Mouse (Mus musculus): ENCODE measurements around the gene 2410004B18Rik.
"Not testable (repeated sequence)": the region's sequence is repeated elsewhere in the genome, so short reads cannot be mapped to it uniquely, and the experiment has no call there.

2410004B18Rik gene

DNA sequence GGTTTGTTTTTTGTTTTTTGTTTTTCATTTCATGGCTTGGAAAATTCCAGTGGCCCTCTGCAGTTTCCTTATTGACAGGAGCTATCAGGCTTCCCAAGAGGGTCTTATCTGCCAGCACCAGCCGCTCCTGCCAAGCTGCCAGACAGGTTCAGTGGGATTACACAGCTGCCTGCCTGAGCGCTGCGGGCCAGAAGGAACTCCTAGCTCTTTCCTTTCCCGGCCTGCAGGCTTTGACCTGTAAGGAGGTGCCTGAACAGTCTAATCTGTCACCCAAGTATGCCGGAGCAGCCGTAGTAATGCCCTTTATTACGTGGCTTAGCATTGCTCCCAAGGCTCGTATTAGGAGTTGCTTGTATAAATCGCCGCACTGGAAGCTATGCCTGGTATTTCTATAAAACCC is 26.7 kb downstream of the 2410004B18Rik start:
- no peak for DNase-seq (ENCODE audit: low read depth, low spot score)

DNA sequence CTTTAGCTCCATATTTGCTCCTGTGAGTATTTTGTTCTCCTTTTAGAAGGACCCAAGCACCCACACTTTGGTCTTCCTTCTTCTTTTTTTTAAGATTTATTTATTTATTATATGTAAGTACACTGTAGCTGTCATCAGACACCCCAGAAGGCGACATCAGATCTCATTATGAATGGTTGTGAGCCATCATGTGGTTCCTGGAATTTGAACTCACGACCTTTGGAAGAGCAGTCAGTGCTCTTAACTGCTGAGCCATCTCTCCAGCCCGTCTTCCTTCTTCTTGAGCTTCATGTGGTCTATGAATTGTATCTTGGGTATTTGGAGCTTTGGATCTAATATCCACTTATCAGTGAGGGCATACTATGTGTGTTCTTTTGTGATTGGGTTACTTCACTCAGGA is 27.8 kb downstream of the 2410004B18Rik start:
- not testable (repeated sequence) for DNase-seq (ENCODE audit: low read depth, low spot score)

DNA sequence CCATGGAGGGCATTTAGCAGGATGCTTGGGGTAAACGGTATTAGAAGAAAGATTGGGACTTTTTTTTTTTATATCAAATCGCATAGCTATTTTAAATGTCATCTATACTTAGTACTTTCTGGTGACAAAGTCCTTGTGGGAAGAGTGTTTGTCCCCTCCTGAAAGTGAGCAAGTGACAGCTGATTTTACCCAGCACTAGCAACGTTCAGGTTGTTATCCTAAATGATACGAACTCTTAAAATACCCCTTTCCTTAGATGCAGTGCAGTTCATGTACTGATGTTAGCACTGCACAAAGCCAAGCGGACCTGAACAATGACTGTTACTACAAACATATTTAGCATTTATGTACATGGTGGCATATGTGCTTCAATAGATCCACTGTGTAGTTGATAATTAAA is 29.0 kb downstream of the 2410004B18Rik start:
- DNase-seq (ENCODE audit: low read depth, low spot score), result no peak

DNA sequence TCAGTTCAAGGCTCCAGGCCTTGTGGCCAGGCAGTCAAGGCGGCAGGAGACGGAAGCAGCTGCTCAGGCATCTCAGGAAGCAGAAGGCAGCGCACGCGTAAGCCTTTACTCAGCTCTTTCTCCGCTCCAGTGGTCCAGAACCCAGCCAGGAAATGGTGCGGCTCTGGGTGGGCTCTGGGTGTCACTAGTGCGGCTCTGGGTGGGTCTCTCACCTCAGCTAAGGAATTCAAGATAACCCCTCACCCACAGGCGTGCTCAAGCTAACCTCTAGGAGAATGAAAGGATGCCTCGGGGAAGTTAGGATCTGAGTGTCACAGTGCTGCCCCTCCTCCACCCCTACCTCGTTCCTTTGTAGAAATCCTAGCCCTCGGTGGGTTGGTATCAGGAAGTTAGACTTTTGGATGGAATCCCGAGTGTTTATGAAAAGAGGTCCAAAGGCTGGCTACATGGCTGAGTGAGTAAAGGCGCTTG is 31.3 kb downstream of the 2410004B18Rik start:
- no peak for DNase-seq (ENCODE audit: low read depth, low spot score)

DNA sequence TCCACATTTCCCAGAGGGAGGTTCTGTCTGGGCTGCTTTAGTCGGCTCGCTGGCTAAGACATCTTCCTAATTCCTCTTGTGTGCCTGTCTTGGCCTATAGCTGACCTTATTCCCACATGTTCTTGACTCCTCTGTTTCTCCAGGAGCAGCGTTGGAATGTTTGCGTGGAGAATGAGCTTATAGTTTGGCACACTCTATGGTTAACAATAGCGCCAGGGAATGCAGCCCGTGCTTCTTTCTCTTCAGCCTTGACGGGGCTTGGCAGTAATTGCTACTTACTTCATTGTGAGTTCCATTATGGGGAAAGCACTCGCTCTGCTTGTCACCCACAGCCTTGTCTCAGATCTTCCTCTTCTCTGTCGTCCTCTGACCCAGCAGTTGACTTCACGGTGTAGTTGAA is 33.7 kb downstream of the 2410004B18Rik start:
- no peak for DNase-seq (ENCODE audit: low read depth, low spot score)

DNA sequence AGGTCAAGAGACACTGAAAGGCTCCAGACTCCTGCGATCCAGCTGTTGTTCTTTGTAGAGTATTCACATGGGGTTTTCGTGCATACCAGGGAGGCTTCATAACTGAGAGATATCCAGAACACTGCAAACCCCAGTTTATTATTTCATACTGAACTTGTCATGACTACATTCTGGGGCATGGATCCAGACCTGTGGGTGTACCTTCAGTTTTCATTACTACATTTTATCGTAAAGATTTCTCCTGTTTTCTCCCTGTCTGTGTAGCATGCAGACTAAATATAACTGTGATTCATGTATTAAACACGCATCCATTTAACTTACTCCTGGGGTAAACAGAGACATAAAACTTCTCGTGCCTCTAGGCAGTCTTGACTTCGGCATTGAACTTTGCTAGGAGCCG is 37.2 kb downstream of the 2410004B18Rik start:
- peak; percentile 68 for DNase-seq (ENCODE audit: low read depth, low spot score)

DNA sequence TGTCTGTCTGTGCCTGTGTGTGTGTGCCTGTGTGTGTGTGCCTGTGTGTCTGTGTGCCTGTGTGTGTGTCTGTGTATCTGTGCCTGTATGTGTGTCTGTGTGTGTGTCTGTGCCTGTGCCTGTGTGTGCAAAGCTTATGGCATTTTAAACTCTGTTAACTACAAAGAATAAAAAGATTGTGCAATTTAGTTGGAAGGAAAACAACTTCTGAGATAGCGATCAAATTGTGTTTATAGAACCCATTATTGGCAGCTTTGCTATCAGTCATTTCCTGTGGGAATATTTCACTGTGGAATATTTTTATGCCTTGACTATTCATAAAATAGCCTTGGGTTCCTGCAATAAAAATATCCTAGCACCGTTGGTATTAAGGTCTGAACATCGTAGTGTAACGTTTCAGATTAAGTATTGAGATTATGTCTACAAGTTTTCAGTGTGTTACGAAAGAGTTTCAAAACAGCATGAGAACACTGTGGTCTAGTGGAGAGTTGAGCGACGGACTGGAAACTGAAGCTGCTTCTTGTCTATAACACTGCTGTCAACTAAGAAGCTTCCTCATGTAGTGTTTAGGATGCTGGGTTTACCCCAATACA is 47.6 kb downstream of the 2410004B18Rik start:
- peak; percentile 13 for DNase-seq (ENCODE audit: low read depth, low spot score)

DNA sequence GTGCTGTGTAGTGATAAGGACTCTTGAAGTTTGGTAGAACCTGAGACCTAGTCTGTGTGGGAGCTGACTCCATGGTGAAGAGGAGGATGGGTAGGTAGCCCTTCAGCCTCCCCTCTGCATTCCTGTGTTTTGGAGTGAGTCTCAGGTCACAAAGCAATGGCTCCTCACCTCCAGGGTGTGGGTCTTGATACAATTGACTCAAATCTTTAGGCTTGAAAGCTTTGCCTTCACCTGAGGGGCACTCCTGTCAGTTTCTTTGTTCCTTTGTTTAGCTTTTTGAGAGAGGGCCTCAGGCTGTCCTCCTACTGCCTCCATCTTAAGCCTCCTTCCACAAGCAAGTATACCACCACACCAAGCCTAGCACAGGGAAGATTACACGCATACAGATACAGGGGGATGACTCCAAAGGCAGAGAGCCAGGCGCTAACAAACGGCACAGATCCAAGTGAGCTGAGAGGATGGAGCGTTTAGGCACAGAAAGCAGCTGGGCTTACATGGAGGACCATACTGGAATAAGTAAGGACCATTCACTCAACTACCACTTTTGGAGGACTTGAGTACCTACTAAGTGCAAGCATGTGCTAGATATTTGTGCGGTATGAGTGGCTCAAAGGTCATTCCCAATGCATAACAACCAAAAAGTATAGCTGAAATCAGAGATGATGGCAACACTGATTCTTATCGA is 48.6 kb downstream of the 2410004B18Rik start:
- DNase-seq (ENCODE audit: low read depth, low spot score), result no peak

DNA sequence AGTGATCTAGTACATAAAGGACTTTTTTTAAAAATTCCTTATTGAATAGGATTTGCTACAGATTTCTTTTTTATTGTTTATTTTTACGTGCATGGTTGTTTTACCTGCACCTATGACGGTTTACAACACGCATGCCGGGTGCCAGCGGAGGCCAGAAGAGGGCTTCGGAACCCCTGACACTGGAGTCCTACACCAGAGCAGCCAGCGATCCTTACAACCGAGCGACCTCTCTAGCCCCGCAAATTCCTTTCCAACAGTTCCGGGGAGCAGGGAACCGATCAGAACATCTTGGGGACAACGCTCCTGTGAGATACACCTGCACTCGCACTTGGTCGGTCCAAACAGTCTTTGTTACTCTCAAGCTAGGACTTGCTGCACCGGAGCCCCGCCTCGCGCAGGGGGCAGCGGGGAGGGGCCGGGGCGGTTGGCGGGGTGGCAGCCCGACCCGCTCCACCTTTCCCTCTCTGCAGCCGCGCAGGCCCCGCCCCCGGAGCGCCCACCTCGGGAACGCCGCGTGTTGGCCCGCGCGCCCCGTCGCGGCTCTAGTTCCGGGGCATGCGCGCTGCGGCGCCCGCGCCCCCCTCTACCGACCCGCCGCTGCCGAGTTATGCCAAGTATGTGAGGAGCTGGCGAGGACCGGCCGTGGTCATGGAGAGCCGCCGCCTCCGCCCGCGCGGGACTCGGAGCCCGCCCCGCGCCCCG is 49.6 kb downstream of the 2410004B18Rik start, which contains the start of gene Syde2:
Gene Syde2 (plus strand): TSS at position 603 of the 702 bp plus-strand sequence.
- DNase-seq (ENCODE audit: low read depth, low spot score), result peak; percentile 33

DNA sequence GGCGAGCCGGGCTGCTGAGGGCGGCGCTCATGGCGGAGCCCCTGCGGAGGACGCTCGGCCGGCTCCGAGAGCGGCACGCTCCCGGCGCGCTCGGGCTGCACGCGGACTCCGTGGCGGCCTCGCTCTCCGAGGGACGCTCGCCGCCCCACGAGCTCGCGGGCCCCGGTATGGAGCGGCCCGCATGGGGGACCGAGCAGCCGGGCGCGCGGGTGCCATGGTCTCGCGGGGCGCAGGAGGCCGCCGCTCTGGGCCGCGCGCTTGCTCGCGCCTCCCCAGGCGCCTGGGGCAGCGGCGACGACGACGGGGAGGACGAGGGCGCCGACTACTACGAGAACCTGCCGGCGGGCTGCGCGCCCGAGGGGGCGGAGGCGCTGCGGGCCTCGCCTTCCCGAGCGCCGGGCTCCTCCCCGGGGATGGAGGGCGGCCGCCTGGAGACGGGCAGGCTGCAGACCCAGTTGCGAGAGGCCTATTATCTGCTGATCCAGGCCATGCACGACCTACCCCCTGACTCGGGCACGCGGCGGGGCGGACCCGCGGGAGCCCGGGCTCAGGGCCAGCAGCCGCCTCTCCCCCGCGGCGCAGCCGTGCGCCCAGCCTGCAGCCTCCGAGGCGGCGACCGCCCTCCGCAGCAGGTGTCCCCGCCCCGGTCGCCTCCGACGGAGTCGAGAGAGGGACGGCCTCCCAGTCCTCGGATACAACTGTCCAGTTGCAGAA is 50.3 kb downstream of the 2410004B18Rik start:
- DNase-seq (ENCODE audit: low read depth, low spot score), result peak; percentile 50

DNA sequence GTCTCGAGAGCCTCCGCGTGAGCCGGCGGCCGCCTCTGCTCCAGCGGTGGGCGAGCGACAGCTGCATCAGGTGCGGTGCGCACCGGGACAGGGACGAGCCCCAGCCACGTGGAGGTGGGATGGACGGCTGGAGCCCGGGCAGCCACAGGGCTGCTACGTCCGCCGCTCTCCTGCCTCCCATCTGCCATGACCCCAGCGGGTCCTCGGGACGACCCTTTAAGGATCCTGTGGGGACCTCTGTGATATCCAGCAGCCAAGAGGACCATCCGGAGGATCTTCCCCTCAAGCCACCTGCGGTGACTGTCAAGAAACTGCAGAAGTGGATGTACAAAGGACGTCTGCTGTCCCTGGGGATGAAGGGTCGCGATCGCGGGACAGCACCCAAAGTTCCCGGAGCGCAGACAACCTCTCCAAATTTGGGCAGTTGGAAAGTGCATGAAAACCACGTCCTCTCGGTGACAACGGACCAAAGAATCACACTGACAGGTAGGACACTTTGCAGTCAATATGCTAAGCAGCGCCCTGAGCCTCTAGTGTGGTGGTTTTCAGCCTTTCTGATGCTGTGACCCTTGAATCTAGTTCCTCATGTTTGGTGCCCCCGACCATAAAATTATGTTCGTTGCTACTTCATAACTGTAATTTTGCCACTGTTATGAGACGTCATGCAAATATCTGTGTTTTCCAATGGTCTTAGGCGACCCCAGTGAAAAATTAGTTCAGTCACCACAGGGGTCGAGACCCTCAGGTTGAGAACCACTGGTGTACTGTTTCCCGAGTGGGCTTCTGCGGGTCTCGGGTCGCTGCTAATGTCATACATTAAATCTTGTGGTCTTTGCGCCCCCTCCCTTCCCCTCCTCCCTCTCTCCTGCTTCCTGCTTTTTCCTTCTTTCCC is 51.1 kb downstream of the 2410004B18Rik start:
- DNase-seq (ENCODE audit: low read depth, low spot score), result peak; percentile 10

DNA sequence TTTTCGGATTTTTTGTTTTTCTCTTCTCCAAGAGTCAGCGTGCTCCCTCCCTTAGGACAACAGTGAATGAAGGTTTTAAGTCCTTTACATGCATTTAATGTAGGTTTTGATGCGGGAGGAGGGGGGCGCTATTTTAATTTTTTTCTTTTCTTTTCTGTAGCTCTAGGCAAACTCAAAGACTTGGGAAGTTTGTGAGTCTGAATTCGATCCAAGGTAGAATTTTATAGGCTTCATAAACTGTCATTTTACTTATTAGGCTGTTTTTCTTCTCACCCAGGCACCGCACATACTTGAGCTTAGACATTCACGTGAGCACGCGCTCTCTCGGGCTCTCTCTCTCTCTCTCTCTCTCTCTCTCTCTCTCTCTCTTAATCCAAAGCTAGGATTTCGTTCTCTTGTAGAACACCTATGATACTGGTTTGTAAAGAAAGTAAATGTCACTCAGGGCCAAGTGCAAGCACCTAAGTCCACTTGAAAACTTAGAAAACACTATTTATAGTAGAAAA is 51.8 kb downstream of the 2410004B18Rik start:
- DNase-seq (ENCODE audit: low read depth, low spot score), result peak; percentile 32

DNA sequence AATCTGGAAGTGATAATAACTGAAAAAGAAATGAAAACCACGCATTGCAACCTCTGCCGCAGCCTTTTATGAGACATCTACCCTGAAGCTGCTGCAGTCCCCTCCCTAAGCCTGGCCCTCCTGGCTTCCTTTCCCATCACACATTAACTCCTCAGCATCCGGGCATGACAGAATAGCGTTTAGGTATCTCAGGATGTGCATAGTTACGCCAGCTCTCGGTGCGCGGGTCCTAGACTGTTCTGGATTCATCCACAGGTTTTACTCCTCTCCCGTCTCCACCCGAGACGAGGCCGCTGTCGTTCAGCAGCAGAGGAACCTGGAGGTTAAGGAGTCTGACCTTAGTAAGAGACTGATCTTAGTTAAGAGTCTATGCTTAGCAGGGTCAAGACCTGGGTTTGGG is 53.3 kb downstream of the 2410004B18Rik start:
- no peak for DNase-seq (ENCODE audit: low read depth, low spot score)

DNA sequence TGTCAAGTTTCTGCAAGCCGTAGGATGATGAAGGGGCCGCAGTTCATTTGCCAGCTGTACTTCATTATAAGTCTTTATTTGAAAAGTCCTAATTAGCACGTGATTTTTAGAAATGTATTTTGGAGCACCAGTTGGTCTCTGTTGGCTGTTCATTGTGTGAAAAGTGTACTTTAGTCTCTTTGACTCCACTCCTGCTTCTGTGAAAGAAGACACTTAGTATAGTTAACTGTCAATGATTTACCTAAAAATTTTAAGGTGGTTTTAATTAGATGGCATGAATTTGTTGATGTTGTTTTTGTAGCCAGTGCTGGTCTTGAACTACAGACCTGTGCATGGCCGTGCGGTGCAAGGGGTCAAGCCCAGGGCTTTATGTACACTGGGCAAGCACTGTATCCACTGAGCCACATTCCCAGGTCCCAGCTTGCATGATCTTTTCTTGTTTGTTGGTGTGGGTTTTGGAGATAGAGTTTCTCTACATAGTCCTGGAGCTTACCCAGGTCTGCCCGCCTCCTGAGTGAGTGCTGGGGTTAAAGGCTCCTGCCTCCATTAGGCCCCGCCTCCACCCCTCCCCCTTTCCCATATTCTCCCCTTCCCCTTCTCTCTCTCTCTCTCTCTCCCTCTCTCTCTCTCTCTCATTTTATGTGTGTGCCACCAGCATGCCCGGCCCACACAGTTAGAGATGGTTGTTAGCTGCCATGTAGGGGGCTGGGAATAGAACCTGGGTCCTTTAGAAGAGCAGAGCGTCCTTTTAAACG is 54.3 kb downstream of the 2410004B18Rik start:
- no peak for DNase-seq (ENCODE audit: low read depth, low spot score)

DNA sequence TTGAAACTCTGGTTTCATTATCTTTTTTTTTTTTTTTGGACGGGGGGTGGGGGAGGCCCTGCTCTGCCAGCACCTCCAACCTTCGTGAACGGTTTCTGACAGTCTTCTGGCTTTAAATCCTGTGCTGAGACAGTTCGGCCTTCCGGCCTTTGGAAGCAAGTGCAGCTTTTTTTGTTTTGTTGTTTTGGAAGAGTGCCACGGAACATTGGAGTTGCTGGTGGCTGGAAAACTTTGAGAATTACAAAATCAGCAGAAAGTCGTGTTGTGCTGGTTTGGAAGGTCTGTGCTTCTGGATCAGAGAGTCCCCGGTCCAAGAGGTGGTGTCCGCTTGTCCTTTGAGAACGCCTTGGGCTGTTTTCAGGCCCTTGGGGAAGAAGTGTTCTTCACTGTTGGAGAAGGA is 55.0 kb downstream of the 2410004B18Rik start:
- peak; percentile 5 for DNase-seq (ENCODE audit: low read depth, low spot score)

DNA sequence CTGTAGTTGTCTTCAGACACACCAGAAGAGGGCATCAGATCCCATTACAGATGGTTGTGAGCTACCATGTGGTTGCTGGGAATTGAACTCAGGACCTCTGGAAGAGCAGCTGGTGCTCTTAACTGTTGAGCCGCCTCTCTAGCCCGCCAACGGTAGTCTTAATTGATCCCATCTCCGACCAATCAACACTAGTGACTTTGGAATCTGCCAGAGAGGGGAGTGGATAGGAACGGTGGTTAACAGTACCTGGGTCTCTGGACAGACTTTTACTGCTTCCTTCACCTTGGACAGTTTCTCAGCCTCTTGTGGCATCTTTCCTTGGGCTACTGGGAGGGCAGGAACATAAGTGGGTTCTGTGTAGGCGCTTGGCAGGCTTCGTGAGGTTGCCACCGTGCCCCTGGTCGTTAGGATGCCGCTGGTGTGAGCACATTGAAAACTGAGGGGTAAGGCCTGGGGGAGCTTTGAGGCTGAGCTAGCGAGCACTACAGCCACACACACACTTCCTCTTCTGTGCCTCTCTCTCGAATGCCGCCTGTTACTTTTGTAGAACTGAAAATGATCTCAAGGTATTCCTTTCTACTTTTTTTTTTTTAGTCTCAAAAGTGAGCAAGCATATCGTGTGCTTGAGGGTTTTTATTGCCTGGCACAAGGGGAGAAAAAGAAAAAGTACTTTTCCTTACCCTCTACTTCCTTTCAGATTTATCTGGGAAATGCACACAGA is 55.8 kb downstream of the 2410004B18Rik start:
- no peak for DNase-seq (ENCODE audit: low read depth, low spot score)
